Mouse (Mus musculus) ES-E14 (cell line): ENCODE data around the gene Mdm2.

Experiments used
- CHD2 ChIP-seq: IDR thresholded peaks from 2 replicates; pipeline ENCODE4 v1.6.1; 2014; ENCODE audit warnings: mild to moderate bottlenecking, low read depth, low read length, inconsistent platforms
- HCFC1 ChIP-seq: IDR thresholded peaks from 2 replicates; pipeline ENCODE4 v1.6.1; 2012; ENCODE audit warnings: low read length, inconsistent platforms, borderline replicate concordance; ENCODE audit not compliant: insufficient read depth
- ZC3H11A ChIP-seq: IDR thresholded peaks from 2 replicates; pipeline ENCODE4 v1.6.1; 2012; ENCODE audit warnings: low read depth, mild to moderate bottlenecking, inconsistent platforms, low read length, borderline replicate concordance
- ZNF384 ChIP-seq: IDR thresholded peaks from 2 replicates; pipeline ENCODE4 v1.6.1; 2012; ENCODE audit warnings: low read depth, low read length, inconsistent platforms

GRCm38 (mm10) chr10:117730637-117731203 lies 20.2 kb upstream of the Mdm2 start:
- TF ChIP-seq ZC3H11A (no peak), CHD2 (no peak), HCFC1 (no peak), ZNF384 (no peak)
